Mouse (Mus musculus) G1E (cell line): ENCODE measurements around the gene Ppp1r2.

ENCODE experiments used
- CTCF ChIP-seq: IDR thresholded peaks from 2 replicates; pipeline ENCODE4 v1.5.1; 2012; ENCODE audit warnings: low read depth, low read length, inconsistent platforms, mixed read lengths
- GATA1 ChIP-seq: IDR thresholded peaks from 2 replicates; pipeline ENCODE4 v1.6.1; 2012; ENCODE audit warnings: borderline replicate concordance, low read length, inconsistent platforms, mixed read lengths
- GATA2 ChIP-seq: IDR thresholded peaks from 2 replicates; pipeline ENCODE4 v1.6.1; 2012; ENCODE audit warnings: low read depth, low read length, inconsistent platforms, borderline replicate concordance
- POLR2AphosphoS5 ChIP-seq: IDR thresholded peaks from 2 replicates; pipeline ENCODE4 v1.6.1; 2012; ENCODE audit warnings: low read depth, low read length, inconsistent platforms; ENCODE audit not compliant: insufficient replicate concordance
- TAL1 ChIP-seq: conservative IDR thresholded peaks from 2 replicates; pipeline ENCODE4 v1.6.1; 2012; ENCODE audit warnings: low read depth, low read length, inconsistent platforms, mixed read lengths

DNA sequence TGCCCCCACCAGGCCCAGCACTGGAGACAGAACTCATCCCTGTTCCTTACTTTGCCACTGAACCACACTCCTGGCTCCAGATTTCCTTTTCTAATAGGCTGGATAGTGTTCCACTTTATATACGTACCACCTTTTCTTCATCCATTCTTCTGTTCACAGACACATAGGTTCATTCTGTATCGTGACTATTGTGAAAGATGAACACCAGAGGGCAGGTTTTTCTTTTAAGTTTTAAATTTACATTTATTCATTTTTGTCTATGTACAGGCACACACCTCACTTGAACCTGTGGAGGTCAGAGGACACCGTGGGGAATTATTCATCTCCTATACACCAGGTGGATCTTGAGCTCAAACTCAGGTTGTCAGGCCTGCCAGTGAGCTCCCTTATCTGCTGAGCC is 31.0 kb downstream of the Ppp1r2 start:
- TF ChIP-seq CTCF (no peak), GATA1 (no peak), TAL1 (no peak), GATA2 (no peak), POLR2AphosphoS5 (no peak)
